Mouse (Mus musculus): ENCODE data around the gene Lrrc25.

- TF ChIP-seq POLR2A (IDR thresholded peaks at IDR 0.05; ENCODE audit: low read depth, low read length) (no peak), ZMIZ1 (IDR thresholded peaks at IDR 0.05; ENCODE audit: low read depth, low read length) (no peak), USF2 (conservative IDR thresholded peaks at IDR 0.05; ENCODE audit: low read depth, low read length) (no peak)
These were observed 39.5 kb downstream of the Lrrc25 start for GRCm38 (mm10) chr8:70655469-70655868.
